Mouse (Mus musculus) layer of hippocampus, postnatal 25 days (tissue): Measurements from ENCODE around the gene Nmur1. TPM values are rescaled to one million over a fixed set of nuclear protein-coding genes. Genes with fewer than 3 reads are reported as not detected.
"Not testable (repeated sequence)": the region's sequence is repeated elsewhere in the genome, so short reads cannot be mapped to it uniquely, and the experiment has no call there.

Source experiments
- DNase-seq, 2 experiments: peaks; one replicate each; pipeline ENCODE4 v3.0.0; 2022; ENCODE audit warnings: mixed read lengths in 2 of 2, low spot score in 1 of 2; ENCODE audit errors: extremely low spot score in 1 of 2
- total RNA-seq, 2 experiments: library from RNA; stranded (reverse); gene quantifications; 2 replicates each; pipeline ENCODE4 v1.2.3; 2021

The Nmur1 gene
- total RNA-seq, 2 experiments from 2014 or later, result not detected

DNA sequence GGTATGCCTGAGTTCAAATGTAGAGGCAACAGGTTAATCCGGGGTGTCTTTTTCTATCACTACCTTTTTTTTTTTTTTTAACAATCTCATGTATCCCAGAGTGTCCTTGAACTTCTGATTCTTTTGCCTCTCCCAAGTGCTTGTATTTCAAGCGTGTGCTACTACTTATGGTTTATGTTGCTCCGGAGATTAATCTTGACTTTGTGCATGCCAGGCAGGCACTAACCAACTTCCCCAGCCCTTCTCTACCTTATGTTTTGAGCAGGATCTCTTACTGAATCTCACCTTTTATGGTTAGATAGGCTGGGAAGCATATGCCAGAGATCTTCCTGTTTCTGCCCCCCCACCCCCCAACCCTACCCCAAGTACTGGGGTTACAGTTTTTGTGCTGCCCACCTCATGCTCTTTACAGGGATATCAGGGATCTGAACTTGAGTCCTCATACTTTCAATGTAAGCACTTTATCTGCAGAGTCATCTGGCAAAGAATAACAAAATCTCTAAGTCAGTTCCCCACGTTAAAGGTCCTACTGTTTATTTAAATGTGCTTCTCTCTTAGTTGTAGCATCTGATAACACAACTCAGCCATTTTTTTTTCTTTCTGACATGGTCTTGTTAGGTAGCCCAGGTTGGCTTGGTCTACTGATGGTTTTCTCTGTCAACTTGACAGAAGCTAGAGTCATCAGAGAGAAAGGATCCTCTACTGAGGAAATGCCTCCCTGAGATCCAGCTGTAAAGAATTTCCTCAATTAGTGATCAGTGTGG lies 64.0 kb downstream of the Nmur1 start:
- DNase-seq, result no peak

DNA sequence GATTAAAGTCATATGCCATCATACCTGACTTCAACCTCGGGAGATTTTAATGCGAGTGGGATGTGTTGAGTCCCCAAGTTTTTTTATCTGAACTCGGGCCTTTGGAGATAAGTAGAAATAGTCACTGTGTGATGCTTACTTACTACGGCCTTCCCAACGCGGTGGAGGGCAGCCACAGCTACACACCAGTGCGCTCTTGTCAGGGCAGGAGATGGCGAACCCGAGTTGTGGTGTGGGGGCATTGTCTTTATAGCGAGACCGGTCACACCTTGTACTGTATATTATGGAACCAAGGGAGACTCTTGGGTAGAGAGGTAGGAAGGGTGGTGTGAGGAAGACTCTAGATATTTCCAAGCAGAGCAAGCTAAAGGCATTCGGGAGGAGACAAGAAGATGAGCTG lies 65.6 kb downstream of the Nmur1 start:
- DNase-seq, result no peak

DNA sequence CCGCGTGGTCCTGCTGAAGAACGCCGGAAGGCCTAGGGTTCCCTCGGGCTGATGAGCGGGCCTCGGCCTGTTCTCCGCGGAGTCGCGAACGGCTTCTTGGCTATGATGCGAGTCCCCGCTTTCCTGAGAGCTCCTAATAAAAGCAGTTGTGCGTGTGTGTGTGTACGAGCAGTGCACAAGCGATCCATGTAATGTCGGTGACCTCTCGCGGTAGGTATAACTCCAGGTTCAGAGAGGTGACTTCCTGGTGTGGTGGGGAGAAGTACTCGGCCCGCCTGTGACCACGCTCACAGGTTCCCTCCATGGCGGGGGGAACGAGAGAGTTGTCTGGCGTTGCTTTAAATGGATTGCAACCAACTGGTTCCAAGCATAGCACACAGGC lies 66.2 kb downstream of the Nmur1 start:
- DNase-seq, result no peak

DNA sequence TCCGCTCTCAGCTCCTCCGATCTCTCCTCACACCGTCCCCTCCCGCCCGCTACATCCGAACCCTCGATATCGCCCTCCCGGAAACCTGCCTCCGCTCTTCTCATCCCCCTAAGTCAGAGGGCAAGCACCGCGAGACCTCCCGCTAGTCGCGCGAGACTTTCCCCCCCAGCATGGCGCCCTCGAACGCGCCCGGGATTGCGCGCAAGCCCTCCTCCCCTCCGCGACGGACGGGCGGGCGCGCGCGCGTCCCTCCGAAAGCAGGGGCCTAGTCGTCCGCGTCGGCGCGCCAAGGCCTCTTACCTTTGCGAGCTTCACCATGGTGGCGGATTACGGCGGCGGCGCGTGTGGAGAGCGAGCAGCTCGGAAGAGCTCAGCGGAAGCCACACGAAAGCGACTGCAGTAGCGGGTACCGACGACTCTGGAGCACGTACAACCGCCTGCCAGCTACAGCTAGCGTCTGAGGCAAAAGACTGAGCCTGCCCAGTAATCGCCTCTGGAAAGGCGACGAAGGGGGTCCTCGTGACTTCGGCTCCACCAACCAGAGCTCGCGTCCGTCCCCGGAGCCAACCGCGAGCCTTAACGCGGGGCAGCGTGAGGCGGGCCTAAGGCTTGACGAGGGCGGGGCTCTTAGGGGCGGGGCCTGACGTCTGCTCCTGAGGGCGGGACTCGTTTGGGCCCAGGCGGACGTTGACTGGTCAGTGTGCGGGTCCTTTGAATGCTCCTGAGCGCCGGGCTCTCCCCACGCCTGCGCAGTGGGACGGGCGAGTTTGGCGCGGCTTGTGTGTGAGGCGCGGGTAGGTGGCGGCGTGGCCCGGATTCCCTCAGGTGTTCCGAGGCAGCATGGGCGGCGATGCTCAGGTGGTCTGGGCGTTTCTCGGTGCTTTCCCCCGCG lies 66.9 kb downstream of the Nmur1 start, which contains the start of gene Ncl:
Gene Ncl (minus strand): TSS at position 495 of the 892 bp plus-strand sequence.
- peak; percentile 86 to 88 for DNase-seq

DNA sequence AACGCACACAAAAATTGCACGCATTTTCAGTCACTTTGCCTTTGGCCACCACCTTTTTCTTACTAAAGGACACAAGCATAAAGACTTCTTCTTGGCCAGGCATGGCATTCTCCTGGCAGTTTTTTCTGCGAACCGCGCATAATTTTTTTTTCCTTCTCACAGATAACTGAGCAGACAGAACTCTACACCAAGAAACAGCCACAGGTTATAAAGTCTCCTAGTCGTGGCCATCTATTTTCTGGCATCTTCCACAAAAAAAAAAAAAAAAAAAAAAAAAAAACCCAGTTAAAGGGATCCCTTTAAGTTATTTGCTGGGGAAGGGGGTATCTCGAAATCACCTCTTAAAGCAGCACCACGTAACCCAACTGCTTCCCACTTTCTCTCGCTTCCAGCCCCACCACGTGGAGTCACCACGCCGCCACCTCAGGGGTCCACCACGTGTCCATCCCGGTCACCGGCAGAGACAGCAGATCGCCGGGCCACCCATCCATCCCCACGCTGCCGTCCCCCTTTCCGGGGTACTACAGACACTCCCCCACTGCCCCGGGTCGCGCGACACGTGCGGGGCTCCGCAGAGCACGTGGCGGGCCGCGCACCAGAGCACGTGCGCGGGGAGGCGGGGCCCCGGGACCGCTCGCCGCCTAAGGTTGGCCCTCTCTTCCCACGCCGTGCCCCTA lies 67.7 kb downstream of the Nmur1 start:
- DNase-seq, result no peak

DNA sequence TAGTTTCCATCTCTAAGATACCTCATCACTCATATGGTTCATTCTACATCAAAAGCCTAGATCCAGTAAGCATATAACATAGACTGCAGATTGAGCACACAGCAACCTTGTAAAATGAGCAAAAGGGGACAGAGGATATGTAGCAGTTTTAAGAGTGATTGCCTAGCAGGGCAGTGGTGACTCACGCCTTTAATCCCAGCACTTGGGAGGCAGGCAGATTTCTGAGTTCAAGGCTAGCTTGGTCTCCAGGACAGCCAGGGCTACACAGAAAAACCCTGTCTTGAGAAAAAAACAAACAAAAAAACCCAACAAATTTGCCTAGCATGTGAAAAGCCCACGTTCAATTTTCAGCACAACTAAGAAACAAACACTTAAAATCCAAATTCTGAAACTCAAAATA lies 71.8 kb downstream of the Nmur1 start:
- no peak for DNase-seq

DNA sequence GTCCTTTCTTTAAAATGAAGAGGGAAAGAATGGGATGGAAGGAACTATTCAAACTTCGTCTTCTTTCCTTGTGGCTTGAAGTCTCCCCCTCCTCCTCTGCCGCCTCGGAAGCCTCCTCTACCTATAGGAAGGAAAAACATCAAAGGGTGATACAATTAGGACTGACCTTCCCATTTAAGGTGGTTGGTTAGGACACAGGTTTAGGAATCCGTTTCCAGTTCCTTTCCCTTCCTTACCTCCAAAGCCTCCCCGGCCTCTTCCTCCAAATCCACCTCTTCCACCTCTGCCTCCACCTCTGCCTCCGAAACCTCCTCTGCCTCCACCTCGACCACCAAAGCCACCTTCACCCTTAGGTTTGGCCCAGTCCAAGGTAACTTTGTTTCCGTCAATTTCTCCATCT lies 75.5 kb downstream of the Nmur1 start:
- no peak for DNase-seq

DNA sequence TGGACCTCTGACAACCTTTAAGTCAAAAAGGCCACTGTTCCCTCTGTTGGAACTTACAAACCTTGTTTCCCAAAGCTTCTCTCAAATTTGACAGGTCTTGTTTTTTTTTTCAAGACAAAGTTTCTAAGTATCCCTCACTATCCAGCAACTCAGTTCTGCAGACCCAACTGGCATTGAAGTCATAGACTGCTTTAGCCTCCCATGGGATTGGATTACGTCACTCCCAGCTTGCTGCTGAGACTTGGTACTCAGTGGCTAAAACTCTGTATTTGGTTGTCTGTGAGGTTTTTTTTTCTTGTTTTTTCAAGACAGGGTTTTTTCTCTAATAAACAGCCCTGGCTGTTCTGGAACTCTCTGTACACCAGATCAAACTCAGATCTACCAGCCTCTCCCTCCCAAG lies 76.3 kb downstream of the Nmur1 start:
- no peak for DNase-seq

DNA sequence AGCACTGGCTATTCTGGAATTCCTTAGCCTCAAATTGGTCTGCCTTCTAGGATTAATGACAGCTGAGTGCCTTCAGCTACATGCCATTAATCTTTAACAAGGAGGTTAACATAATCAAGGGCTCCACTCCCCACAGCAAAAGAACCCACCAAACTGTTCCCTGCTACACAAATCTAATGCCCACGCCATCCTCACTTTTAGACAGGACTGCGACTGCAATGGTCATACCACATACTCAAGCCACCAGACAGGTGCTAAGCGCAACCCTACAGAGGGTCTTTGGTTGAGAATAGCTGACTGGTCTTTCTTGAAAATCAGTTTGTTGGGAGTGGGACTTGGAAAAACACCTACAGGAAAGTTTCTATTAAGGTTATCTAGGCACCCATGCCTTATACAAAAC lies 76.8 kb downstream of the Nmur1 start:
- DNase-seq, result no peak

DNA sequence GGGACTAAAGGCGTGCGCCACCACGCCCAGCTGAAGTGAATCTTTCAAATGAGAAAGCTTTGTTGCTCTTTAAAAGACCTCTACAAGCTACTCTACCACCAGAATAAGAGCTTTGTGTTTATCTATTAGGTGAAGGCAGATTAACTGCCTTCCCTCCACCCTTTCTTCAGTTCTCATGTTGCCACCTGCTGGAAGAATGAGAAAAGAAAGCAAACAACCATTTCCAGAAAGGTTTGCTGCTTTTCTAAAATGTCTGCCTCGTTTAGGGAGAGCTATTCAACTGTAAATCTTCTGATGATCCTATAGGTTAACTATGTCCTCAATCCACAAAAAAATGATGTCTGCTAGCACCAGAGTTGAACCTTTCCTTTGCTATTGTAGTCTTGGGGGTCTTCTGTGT lies 77.2 kb downstream of the Nmur1 start:
- DNase-seq, result no peak

DNA sequence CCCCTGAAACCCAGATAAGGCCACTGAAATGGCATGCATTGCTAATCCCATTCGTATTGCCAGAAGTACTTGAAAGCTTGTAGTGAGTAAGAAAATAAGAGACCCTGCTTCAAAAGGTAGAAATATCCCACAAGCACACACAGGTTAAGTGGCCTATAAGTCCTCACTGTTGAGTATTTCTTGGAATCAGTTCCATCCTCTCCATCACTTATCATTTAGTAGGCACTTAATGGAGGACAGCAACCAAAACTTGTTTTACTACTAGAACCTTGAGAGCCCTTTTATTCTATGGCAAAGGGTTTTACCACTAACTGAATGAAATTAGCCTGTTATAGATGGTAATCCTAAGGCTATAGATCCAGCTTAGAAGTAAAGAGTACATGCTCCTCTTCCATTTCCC lies 77.9 kb downstream of the Nmur1 start:
- DNase-seq, result no peak

DNA sequence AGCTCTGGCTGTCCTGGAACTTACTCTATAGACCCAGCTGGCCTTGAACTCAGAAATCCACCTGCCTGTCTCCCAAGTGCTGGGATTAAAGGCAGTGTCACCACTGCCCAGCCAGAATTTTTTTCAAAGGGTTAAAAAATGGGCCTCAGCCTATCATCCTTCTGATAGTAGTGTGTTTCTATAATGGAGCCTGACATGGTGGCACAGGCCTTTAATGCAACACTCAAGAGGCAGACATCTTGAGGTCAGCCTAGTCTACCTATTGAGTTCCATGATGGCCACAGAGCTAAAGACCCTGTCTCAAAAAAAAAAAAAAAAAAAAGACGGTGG lies 78.3 kb downstream of the Nmur1 start:
- DNase-seq, result no peak

DNA sequence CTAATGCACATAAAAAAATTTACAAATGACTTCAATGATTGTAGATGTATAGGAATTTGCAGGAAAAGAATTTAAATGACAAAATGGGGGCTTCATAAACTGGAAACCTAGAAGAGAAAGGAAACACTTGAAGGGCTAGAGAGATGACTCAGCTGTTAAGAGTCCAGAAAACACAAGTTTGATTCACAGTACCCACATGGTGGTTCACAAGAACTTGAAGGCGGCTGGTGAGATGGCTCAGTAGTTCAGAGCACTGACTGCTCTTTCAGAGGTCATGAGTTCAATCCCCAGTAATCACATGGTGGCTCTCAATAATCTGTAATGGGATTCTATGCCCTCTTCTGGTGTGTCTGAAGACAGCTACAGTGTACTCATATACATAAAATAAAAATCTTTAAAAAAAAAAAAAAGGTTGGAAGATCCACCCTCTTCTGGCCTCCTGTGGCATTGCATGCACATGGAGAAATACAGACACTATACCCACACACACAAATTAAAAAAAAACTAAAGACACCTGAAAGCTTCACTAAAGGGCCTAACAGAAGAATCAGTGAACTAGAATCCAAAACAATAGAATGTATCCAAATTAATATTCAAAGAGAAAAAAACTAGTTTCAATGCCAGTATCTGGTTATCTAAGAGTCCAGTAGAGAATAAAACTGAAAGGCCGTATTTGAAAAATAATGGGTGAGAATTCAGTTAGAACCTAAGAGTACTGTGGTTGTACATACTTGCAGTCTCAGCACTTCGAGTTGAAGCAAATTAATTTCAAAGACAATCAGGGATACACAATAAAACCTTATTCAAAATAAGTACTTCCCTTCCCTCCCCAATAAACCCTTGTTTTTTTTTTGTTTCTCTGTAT lies 78.9 kb downstream of the Nmur1 start:
- no peak for DNase-seq

DNA sequence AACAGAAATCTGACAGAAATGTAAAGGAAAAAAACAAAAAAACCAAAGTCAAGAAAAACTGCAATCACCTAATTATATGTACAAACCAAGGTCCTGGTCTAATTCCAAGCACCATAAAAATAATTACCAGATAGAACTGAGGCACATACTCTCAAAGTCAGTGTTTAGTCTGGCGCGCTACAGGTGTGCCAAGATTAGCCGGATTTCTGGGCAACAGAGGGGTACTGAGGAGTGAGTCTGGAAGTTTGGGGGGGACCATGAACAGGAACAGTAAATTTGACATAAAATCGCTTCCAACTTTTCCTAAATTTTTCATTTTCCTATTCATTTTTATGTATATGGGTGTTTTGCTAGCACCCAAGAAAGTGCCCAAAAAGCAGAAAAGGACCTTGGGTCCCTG lies 80.1 kb downstream of the Nmur1 start:
- DNase-seq, result no peak

DNA sequence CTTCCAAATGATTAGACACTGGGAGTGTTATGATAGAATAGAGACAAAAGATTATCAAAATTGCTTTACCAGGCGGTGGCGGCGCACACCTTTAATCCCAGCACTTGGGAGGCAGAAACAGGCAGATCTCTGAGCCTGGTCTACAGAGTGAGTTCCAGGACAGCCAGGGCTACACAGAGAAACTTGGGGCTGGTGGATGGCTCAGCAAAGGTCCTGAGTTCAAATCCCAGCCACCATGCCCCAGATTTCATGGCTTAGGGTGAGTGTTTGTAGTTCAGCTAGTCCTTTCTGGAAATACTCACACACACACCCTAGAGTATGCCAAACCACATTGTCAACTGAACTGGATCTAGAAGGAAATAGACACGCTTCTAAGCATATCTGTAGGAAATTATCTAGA lies 81.0 kb downstream of the Nmur1 start:
- DNase-seq, result no peak

DNA sequence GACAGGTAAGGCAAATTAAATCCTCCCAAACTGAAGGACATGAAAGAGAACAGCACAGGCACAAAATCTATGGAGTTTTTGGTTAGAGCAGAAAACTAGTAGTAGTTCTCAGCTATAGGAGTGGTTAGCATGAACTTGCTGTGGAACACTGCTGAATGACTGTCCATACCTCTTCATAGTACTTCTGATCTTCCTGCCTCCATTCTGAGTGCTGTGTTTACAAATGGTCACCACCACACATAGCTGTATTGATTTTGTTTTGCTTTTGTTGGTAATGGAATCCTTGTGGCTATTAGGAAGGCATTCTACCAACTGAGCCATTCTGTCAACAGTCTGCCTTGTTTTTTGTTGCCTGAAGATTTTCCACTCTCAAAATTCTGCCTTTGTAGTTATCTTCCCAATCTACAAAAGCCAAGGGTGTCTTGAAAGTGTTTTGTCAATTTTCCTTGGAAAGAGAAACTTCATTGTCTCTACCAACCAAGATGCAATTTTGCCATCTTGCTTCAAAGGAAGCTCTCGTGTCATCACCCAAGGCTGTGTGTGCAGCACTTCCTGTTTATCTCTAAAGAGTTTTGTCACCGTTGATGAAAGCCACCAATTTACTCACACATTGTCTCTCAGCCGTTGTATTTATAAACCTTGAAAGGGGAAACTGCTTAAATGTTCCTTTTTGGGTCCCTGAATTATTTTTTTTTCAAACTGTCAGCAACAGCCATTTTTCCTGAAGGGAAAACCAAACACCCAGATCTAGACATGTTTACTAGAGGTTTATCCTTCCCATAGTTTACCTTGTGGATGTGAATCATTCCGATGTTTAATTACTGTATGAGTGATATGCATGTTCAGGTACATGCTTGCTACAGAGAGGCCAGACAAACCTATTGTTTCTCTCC lies 81.8 kb downstream of the Nmur1 start:
- DNase-seq, result no peak

DNA sequence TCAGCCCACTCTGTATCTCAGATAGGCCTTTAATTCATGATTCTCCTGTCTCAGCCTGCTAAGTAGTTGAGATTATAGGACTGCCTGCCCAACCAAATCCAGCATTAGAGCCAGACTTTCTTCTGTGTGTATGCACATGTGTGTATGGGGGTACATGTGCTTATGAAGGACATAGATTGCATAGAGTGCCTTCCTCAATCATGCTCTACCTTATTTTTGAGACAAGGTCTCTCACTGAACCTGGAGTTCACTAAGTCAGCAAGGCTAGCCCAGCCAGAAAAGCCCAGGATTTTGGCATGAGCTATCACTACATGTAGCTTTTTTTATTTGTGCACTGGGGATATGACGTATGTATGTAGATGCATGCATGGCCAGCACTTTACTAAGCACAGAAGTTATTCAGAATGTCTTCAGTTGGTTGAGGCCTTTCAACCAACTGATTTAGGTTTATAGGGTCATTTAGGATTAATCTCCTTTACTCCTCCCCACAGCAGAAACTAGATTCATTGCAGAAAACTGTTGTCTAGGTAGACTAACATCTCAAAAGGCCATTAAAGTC lies 82.9 kb downstream of the Nmur1 start:
- DNase-seq, result no peak

DNA sequence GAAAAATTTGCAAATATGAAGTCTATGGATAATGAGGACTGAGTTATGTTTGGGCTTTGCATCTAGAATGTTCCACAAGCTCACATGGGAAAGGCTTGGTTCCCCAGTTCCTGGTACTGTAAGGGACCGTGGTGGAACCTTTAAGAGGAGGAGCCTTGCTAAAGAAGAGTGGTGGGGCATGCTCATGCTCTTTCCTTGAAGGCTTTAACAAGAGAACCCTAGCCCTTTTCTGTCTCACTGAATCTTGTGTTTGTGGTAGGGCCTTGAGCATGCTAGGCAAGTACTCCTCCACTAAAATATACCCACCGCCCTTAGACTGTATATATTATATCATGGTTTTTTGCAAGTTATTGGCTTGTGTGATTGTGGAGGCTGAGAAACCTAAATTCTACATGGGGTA lies 83.7 kb downstream of the Nmur1 start:
- no peak for DNase-seq

DNA sequence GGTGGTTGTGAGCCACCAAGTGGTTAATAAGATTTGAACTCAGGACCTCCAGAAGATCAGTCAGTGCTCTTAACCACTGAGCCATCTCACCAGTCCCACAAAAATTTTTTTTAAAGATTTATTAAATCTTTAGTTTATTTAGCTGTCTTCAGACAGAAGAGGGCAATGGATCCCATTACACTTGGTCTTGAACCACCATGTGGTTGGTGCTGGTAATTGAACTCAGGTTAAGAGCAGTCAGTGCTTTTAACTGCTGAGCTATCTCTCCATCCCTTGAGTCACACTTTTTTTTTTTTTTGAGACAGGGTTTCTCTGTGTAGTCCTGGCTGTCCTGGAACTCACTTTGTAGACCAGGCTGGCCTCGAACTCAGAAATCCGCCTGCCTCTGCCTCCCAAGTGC lies 84.9 kb downstream of the Nmur1 start:
- DNase-seq, result not testable (repeated sequence)
